Mouse (Mus musculus): ENCODE results near the gene Ccdc87. TPM values are rescaled to one million over a fixed set of nuclear protein-coding genes. Genes with fewer than 3 reads are reported as not detected.
"Not testable (repeated sequence)": the region's sequence is repeated elsewhere in the genome, so short reads cannot be mapped to it uniquely, and the experiment has no call there.

Ccdc87 gene
- polyA plus RNA-seq, 1 experiment from 2014 or later: 0.04 TPM

DNA sequence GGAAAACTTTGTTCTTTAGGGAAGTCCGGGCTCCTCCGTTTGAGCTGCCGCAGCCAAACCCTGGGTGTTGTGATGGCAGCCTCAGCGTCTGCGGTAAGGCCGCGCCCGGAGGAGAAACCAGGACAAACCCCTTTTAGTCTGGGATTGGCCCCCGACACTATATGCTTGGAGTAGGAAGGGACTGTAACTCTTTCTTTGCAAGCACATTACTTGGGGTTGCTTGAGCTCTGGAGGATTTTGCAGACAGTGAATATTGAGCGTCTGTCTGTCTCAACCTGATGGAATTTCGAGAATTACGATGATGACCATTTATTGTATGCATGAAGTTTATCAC, 27.3 kb upstream of the Ccdc87 start:
- Histone ChIP-seq H3K4me1 (peaks cover 28% of the 10 kb centered on the region), H3K9me3 (no peaks in the 10 kb centered on the region), H3K9ac (peak overlapping the region; percentile 90), H3K27ac (replicated peaks) (peak overlapping the region; percentile 96), H3K27me3 (replicated peaks) (no peaks in the 10 kb centered on the region), H3K36me3 (0 out of 2 replicates have a peak, but pooled peaks cover 5% of the 10 kb centered on the region), H3K4me3 (peak overlapping the region; percentile 94), H3K4me2 (peak overlapping the region; percentile 96)
- no peak for ATAC-seq (ENCODE audit: extremely low read depth, insufficient number of reproducible peaks, low FRiP score, low TSS enrichment)
- WGBS: 5% methylated on average over 12 of the region's 12 CpGs

DNA sequence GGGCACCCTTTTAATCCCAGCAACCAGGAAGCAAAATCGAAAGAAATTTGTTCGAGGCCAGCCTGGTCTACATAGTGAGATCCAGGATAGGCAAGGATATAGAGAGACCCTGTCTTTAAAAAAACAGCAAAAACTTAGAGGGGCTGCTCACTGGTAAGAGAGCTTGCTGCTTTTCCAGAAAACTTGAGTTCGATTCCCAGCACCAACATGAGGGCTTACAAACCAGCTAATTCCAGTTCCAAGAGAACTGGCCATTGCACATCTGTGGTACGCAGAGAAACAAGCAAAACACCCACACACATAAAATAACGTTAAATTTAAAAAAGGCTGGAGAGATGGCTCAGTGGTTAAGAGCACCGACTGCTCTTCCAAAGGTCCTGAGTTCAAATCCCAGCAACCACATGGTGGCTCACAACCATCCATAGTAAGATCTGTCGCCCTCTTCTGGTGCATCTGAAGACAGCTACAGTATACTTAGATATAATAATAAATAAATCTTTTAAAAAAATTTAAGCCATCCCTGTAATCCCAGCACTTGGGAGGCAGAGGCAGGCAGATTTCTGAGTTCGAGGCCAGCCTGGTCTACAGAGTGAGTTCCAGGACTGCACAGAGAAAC, 26.7 kb upstream of the Ccdc87 start:
- whole genome bisulfite sequencing: 70% methylated on average over 8 of the region's 8 CpGs
- not testable (repeated sequence) for H3K36me3 ChIP-seq; H3K27me3 ChIP-seq (replicated peaks); H3K9me3 ChIP-seq; ATAC-seq (ENCODE audit: extremely low read depth, insufficient number of reproducible peaks, low FRiP score, low TSS enrichment)
- Histone ChIP-seq H3K27ac (replicated peaks) (peak overlapping the region; percentile 96), H3K4me3 (peak overlapping the region; percentile 94), H3K9ac (peak overlapping the region; percentile 90), H3K4me1 (peaks cover 28% of the 10 kb centered on the region), H3K4me2 (peak overlapping the region; percentile 96)

DNA sequence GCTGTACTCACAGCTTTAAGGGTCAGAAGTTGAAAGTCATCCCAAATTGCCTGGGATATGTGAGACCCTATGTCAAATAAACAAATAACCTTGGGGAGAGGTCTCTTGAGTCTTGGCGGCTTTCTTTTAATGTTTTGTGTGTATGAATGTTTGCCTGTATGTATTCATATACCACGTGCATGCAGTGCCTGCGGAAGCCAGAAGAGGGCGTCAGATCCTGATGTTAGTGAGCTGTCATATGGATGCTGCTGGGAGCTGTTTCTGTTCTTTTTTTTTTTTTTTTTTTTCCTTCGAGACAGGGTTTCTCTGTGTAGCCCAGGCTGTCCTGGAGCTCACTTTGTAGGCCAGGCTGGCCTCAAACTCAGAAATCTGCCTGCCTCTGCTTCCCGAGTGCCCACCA, 26.2 kb upstream of the Ccdc87 start:
- Histone ChIP-seq H3K4me1 (peaks cover 23% of the 10 kb centered on the region), H3K27me3 (replicated peaks) (no peaks in the 10 kb centered on the region), H3K4me3 (no peak overlapping the region), H3K9me3 (no peaks in the 10 kb centered on the region), H3K27ac (replicated peaks) (no peak overlapping the region), H3K4me2 (no peak overlapping the region), H3K36me3 (no peaks in the 10 kb centered on the region), H3K9ac (no peak overlapping the region)
- ATAC-seq (ENCODE audit: extremely low read depth, insufficient number of reproducible peaks, low FRiP score, low TSS enrichment): no peak
- WGBS: 73% methylated on average over 6 of the region's 6 CpGs

DNA sequence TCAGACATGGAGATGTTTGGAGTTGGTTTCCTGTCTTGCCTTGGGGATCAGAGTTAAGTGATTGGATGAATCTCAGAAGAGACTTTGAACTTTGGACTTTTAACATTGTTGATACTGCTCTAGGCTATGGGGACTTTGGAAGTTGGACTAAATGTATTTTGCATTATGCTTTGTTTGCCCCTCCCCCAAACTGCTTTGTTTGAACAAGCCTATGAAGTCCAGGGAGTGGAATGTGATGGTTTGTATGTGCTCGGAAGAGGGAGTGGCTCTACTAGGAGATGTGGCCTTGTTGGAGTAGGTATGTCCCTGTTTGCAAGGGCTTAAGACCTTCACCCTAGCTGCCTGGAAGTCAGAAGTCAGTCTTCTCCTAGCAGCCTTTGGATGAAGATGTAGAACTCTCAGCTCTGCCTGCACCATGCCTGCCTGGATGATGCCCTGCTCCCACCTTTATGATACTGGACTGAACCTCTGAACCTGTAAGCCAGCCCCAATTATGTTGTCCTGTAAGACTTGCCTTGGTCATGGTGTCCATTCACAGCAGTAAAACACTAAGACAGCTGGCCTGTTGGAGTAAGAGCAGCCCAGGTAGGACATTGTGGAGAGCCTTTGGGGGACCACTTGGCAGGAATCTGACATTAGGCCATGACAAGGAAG, 21.9 kb upstream of the Ccdc87 start:
- no peak for ATAC-seq (ENCODE audit: extremely low read depth, insufficient number of reproducible peaks, low FRiP score, low TSS enrichment)
- Histone ChIP-seq H3K9me3 (no peaks in the 10 kb centered on the region), H3K4me3 (no peak overlapping the region), H3K9ac (no peak overlapping the region), H3K4me1 (0 out of 2 replicates have a peak, but pooled peaks cover 6% of the 10 kb centered on the region), H3K36me3 (no peaks in the 10 kb centered on the region), H3K27me3 (replicated peaks) (no peaks in the 10 kb centered on the region), H3K27ac (replicated peaks) (no peak overlapping the region), H3K4me2 (no peak overlapping the region)
- WGBS: 60% methylated on average over 1 of the region's 1 CpGs

DNA sequence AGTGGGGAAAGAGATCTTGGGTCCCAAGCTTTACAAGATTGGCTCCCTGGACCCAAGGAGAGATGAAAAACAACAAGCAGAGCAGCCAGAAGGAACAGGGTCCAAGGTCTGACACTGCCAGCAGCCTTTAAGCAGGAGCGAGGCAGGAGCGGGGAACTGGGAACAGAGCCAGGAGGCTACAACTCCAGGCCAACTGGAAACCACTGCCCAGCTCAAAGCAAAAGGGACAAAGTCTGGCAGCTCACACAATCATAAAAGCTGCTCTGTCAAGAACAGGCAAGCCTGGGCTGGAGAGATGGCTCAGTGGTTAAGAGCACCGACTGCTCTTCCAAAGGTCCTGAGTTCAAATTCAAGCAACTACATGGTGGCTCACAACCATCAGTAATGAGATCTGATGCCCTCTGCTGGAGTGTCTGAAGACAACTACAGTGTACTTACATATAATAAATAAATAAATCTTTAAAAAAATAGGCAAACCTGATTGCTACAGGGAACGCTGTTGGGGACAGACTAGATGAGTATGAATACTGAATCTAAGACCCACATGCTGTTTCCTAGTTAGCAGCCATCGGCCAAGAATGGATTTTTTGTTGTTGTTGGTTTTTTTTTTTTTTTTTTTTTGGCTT, 18.4 kb upstream of the Ccdc87 start:
- H3K4me1 ChIP-seq: 0 out of 2 replicates have a peak, but pooled peaks cover 5% of the 10 kb centered on the region
- 60% methylated on average over 5 of the region's 5 CpGs for WGBS

DNA sequence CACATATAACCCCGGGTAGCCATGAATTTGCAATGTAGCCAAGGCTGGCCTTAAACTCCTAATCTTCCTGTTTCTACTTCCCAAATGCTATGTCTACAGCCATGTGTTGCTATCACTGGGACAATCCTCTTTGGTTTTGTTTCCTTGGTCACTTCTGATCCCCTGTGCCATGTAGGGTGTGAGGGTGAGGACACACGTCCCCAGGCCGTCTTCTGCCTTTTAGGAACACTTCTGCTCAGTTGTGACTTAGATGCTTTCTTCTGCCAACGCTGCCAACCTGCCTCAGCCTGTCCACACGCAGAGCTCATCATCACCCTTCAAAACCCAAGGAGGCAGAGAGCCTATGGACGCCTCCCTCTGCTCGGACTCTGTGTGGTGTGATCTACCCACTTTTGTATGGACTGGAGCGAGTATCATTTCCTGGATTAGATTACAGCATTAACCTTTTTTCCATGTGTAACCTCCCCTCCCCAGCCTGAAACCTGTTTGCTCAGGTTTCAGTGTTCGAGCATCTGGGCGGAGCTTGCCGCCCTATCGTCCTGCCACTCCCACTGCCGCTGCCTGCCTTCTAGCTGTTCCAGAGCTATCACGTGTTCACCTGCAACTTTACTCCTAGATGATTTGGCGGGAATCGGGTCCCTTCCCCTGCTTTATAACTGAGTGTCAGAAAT, 10.6 kb upstream of the Ccdc87 start:
- H3K9me3 ChIP-seq: no peaks in the 10 kb centered on the region
- H3K4me2 ChIP-seq: no peak overlapping the region
- WGBS: 52% methylated on average over 16 of the region's 16 CpGs
- no peak overlapping the region for H3K9ac ChIP-seq
- ATAC-seq (ENCODE audit: extremely low read depth, insufficient number of reproducible peaks, low FRiP score, low TSS enrichment): no peak
- no peaks in the 10 kb centered on the region for H3K4me1 ChIP-seq
- H3K4me3 ChIP-seq: no peak overlapping the region
- H3K27me3 ChIP-seq (replicated peaks): no peaks in the 10 kb centered on the region
- H3K36me3 ChIP-seq: peaks cover 71% of the 10 kb centered on the region
- H3K27ac ChIP-seq (replicated peaks): no peak overlapping the region

More for the DNA sequence above, 18.4 kb upstream of the Ccdc87 start:
- Histone ChIP-seq H3K4me2 (no peak overlapping the region), H3K36me3 (peaks cover 18% of the 10 kb centered on the region), H3K9me3 (no peaks in the 10 kb centered on the region), H3K4me3 (no peak overlapping the region), H3K27me3 (replicated peaks) (no peaks in the 10 kb centered on the region), H3K9ac (no peak overlapping the region), H3K27ac (replicated peaks) (no peak overlapping the region)
- no peak for ATAC-seq (ENCODE audit: extremely low read depth, insufficient number of reproducible peaks, low FRiP score, low TSS enrichment)

DNA sequence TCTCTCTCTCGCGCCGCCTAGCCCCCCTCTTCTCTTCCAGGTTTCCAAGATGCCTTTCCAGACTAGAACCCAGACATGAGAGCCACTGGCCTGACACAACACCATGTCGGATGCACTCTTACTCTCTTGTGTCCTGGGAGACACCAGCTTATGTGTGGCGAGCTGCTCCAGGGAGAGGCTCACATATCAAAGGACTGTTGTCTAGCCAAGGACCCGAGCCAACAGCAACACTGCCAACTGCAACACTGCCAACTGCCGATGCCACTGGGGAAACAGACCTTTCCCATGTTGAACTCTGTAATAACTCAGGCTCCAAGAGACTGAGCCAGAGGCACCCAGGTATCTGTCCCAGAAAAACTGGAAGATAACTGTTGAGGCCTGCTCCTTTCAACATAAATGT, 10.0 kb upstream of the Ccdc87 start:
- no peaks in the 10 kb centered on the region for H3K4me1 ChIP-seq

DNA sequence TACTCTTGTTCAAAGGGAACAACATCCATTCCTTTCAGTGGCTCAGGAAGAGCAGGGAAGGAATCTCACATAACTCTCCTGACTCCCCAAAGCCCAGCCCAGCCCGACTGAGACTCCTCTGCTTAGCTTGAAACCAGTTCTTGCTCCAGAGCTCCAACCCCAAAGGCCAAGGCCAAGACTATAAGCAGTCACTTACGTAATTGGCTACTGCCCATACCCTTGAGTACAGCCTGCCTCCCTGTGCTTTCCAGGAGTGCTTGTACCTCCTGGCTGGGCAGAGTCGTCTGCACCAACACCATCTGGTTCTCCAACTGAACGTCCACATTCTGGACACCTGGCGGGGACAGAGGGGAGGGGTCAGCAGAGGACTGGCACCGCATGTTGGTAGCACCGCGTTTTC, 5.2 kb upstream of the Ccdc87 start:
- Histone ChIP-seq H3K9me3 (no peaks in the 10 kb centered on the region), H3K4me2 (no peak overlapping the region), H3K4me3 (no peak overlapping the region), H3K36me3 (peaks cover 36% of the 10 kb centered on the region), H3K27me3 (replicated peaks) (no peaks in the 10 kb centered on the region), H3K4me1 (peaks cover 11% of the 10 kb centered on the region), H3K9ac (no peak overlapping the region), H3K27ac (replicated peaks) (no peak overlapping the region)
- 78% methylated on average over 8 of the region's 8 CpGs for WGBS
- no peak for ATAC-seq (ENCODE audit: extremely low read depth, insufficient number of reproducible peaks, low FRiP score, low TSS enrichment)

More for the DNA sequence above, 10.0 kb upstream of the Ccdc87 start:
- ATAC-seq (ENCODE audit: extremely low read depth, insufficient number of reproducible peaks, low FRiP score, low TSS enrichment): no peak
- Histone ChIP-seq H3K27me3 (replicated peaks) (no peaks in the 10 kb centered on the region), H3K27ac (replicated peaks) (no peak overlapping the region), H3K9ac (no peak overlapping the region), H3K9me3 (no peaks in the 10 kb centered on the region), H3K4me3 (no peak overlapping the region), H3K36me3 (peaks cover 69% of the 10 kb centered on the region), H3K4me2 (no peak overlapping the region)
- 58% methylated on average over 7 of the region's 7 CpGs for WGBS

DNA sequence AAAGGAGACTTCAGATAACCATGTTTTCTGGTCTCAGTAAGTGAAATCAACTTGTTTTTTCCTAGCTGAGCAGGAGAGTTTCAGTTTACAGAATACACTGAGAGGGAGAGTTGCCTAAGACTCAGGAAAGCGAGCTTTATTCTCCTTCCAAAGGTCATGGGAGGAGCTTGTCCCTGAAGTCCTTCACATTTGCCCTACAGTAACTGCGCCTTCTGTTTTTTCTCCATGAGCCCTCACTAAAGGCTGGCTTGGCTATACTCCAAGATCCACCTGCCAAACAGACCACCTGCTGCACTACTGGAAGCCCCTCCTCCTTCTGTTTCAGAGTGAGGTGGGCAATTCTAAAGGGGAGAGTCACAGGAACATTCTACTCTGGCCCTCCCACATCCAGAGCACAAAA, 3.1 kb upstream of the Ccdc87 start:
- Histone ChIP-seq H3K4me2 (no peak overlapping the region), H3K27ac (replicated peaks) (no peak overlapping the region), H3K4me1 (peaks cover 17% of the 10 kb centered on the region), H3K9me3 (no peaks in the 10 kb centered on the region), H3K9ac (no peak overlapping the region), H3K36me3 (peaks cover 23% of the 10 kb centered on the region), H3K27me3 (replicated peaks) (peaks cover 17% of the 10 kb centered on the region), H3K4me3 (no peak overlapping the region)
- ATAC-seq (ENCODE audit: extremely low read depth, insufficient number of reproducible peaks, low FRiP score, low TSS enrichment): no peak
- WGBS: 87% methylated on average over 2 of the region's 2 CpGs

DNA sequence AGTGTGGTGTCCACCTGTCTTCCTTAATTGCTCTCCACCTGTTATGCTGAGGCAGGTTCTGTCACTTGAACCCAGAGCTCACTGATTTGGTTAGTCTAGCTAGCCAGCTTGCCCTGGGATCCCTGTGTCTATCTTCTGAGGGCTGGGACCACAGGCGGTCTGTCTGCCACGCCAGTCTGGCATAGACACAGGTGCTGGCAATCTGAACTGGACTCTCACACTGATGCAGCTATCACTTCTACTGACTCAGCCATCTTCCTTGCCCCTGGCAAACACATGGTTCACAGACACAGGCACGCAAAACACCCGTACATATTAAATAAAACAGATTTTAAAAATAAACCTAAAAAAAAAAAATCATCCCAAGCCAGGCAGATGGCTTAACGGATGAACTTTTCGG, 2.1 kb upstream of the Ccdc87 start:
- no peak overlapping the region for H3K4me2 ChIP-seq
- 89% methylated on average over 6 of the region's 6 CpGs for WGBS
- H3K27me3 ChIP-seq (replicated peaks): peaks cover 26% of the 10 kb centered on the region
- H3K4me1 ChIP-seq: peaks cover 17% of the 10 kb centered on the region
- no peak overlapping the region for H3K4me3 ChIP-seq
- H3K36me3 ChIP-seq: peaks cover 15% of the 10 kb centered on the region
- no peak overlapping the region for H3K9ac ChIP-seq
- H3K27ac ChIP-seq (replicated peaks): no peak overlapping the region
- H3K9me3 ChIP-seq: no peaks in the 10 kb centered on the region
- ATAC-seq (ENCODE audit: extremely low read depth, insufficient number of reproducible peaks, low FRiP score, low TSS enrichment): no peak

DNA sequence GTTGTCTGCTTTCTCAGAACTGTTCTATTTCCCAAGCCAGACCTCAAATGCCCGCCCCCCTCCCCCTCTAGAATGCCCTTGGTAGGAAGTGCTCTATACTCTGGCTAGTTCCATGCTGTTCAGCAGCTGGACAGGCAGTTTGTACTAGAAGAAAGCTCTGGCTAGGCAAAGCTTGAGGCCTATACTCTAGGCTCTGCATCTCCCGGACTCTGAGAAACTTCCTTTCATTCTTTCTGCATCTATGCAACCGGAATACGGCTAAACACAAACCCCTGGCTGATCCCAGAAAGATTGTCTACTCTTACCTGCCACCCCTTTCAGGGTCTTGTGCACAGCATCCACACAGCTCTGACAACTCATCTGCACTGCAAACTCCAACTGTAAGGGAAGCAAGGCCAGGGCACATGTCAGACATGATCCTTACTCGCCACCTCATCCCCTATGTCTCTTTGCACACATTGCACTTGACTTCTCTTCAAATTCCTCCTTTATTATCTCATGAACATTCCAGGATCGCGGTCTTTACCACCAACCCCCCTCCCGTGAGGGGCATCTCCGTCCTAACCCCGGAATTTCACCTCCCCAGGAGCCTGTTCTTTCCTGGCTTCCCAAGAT, 533 bp upstream of the Ccdc87 start:
- H3K4me2 ChIP-seq: peak overlapping the region; percentile 89
- 25% methylated on average over 10 of the region's 10 CpGs for WGBS
- H3K4me3 ChIP-seq: peak overlapping the region; percentile 72
- H3K4me1 ChIP-seq: peaks cover 17% of the 10 kb centered on the region
- H3K9ac ChIP-seq: peak overlapping the region; percentile 90
- H3K36me3 ChIP-seq: 0 out of 2 replicates have a peak, but pooled peaks cover 3% of the 10 kb centered on the region
- H3K27ac ChIP-seq (replicated peaks): peak overlapping the region; percentile 43; the same call in 1 of the 2 replicates
- H3K27me3 ChIP-seq (replicated peaks): peaks cover 41% of the 10 kb centered on the region
- no peaks in the 10 kb centered on the region for H3K9me3 ChIP-seq
- no peak for ATAC-seq (ENCODE audit: extremely low read depth, insufficient number of reproducible peaks, low FRiP score, low TSS enrichment)
